In the genomic region with DNA sequence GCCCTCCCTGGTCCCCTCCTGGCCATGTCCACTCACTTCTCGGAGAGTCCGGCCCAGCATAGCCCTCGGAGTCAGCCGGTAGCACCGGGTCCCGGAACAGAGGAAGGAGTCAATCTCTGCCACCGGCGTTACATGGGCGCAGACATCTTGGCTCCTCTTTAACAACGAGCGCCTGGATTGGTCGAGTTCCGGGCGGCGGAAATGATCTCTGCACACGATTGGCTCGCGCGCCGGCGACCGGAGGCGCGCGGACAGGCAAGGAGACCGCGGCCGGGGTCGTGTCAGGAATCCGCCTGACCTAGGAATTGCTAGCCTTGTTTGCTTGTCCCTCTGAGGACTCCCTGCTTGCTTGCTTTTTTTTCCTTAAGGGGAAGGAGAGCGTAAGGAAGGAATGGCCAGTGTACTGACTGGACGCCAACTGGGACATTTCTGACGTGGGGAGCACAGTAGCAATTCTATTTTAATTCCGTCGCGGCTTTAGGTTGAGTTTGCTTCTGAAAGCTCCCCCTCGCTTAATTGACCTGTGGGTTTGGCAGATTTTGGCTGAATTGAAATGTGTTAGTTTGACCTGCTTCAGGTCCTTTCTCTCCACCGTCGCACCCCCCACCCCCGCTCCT, we compare ENCODE assay signal across 8 mouse cellular contexts. TPM values are rescaled to one million over a fixed set of nuclear protein-coding genes. Genes with fewer than 3 reads are reported as not detected.
DNase-seq lines count a peak whose midpoint lies in the region; ATAC-seq lines count a peak whose summit lies in the region.

Gene Qrsl1 (minus strand): TSS at position 168 of the 617 bp plus-strand sequence.
Gene Rtn4ip1 (plus strand): TSS at position 230 of the 617 bp plus-strand sequence.

- no peaks in the 10 kb centered on the region for H3K9me3 ChIP-seq in hindbrain, embryonic 12.5 days (replicated peaks)

- H3K4me2 ChIP-seq in hindbrain, embryonic 12.5 days (replicated peaks): peak within 1 kb of the TSS; percentile 74

- peaks cover 12% of the 10 kb centered on the region for H3K4me1 ChIP-seq in hindbrain, embryonic 12.5 days

- peak; percentile 97 for DNase-seq in NIH3T3 (ENCODE audit: low read depth)
- peak; percentile 96 to 97 for DNase-seq in cerebellum, postnatal 10 days
- peak; percentile 84 to 92 for DNase-seq in frontal cortex, postnatal 10 days (ENCODE audit: low spot score in 2 of 2)
- peak; percentile 94 to 95 for DNase-seq in layer of hippocampus, postnatal 14 days (ENCODE audit: low spot score in 2 of 2)
- peak; percentile 95 for DNase-seq in lung, postnatal 14 days
- DNase-seq in retina, adult 2 months (ENCODE audit: low read depth, low spot score): peak; percentile 86
- DNase-seq in thymus, postnatal 36 days: peak; percentile 92

- WGBS in hindbrain, embryonic 12.5 days: under 1% methylated on average over 40 of the region's 40 CpGs

- H3K27me3 ChIP-seq in hindbrain, embryonic 12.5 days: no peaks in the 10 kb centered on the region

- H3K27ac ChIP-seq in hindbrain, embryonic 12.5 days: peak within 1 kb of the TSS; percentile 75

- peak within 1 kb of the TSS; percentile 79 for H3K4me3 ChIP-seq in hindbrain, embryonic 12.5 days

- H3K36me3 ChIP-seq in hindbrain, embryonic 12.5 days: no peaks in the 10 kb centered on the region

- peak within 1 kb of the TSS; percentile 67 for H3K9ac ChIP-seq in hindbrain, embryonic 12.5 days

- peak; percentile 98 for ATAC-seq in hindbrain, embryonic 12.5 days (ENCODE audit: low FRiP score)

RNA-seq across cellular contexts. Expression of gene Qrsl1, which starts in this region (rescaled TPM):
- polyA plus RNA-seq in hindbrain, embryonic 12.5 days (2016; fragmentation: Nextera tagmentation; extraction: Ambion mirVana): 22.7 and 24.1 TPM in 2 replicates
- 10 to 100 TPM; 13.5 to 14.6 TPM for total RNA-seq in layer of hippocampus, postnatal 14 days (2021)

RNA-seq across cellular contexts. Expression of gene Rtn4ip1, which starts in this region (rescaled TPM):
- 15.9 and 18.0 TPM in 2 replicates for polyA plus RNA-seq in hindbrain, embryonic 12.5 days (2016; fragmentation: Nextera tagmentation; extraction: Ambion mirVana)
- 10 to 100 TPM; 11.9 to 15.1 TPM for total RNA-seq in layer of hippocampus, postnatal 14 days (2021)

Comparison
In these comparisons a context has a peak if more than half of its experiments do, and no peak if none do; other contexts are left out.
1. Peak in every context shown above with its lines: DNase-seq, ATAC-seq, H3K4me3 ChIP-seq and H3K27ac ChIP-seq.